In the genomic region with DNA sequence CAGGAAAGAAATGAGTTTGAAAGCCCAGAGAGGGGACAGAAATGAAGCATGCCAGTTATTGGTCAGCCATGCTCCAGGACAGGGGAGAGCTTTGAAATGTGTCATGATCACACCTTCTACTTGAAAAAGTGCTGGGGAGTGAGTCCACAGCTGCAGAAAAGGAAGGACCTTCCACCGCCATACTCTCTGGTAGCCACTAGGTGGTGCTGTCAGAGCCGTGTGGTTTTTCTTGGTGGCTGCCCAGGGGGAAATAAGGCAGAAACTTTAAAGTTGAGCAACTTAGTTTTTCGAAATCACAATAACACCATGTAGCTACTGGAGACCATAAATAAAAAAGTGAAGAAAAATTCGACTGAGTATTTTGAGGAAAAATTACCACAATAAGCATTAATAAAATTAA, we compare ENCODE assay signal across 8 mouse cellular contexts. TPM values are rescaled to one million over a fixed set of nuclear protein-coding genes. Genes with fewer than 3 reads are reported as not detected.
DNase-seq lines count a peak whose midpoint lies in the region; ATAC-seq and TF ChIP-seq lines count a peak whose summit lies in the region.

No protein-coding gene starts in this region.

- no peak overlapping the region for H3K27ac ChIP-seq in intestine, postnatal 0 days (ENCODE audit: low read depth, low read length)
- H3K27ac ChIP-seq in intestine, embryonic 15.5 days, result no peak overlapping the region

- peak; percentile 88 for TF ChIP-seq CTCF in intestine, postnatal 0 days (IDR thresholded peaks at IDR 0.05; ENCODE audit: low read depth)

- H3K9me3 ChIP-seq in intestine, postnatal 0 days (ENCODE audit: control insufficient read depth), result no peaks in the 10 kb centered on the region
- no peaks in the 10 kb centered on the region for H3K9me3 ChIP-seq in intestine, embryonic 15.5 days

- H3K4me1 ChIP-seq in intestine, postnatal 0 days (replicated peaks; ENCODE audit: control insufficient read depth, insufficient read depth, low read length), result no peaks in the 10 kb centered on the region
- H3K4me1 ChIP-seq in intestine, embryonic 15.5 days (replicated peaks), result no peaks in the 10 kb centered on the region

- no peaks in the 10 kb centered on the region for H3K36me3 ChIP-seq in intestine, postnatal 0 days (ENCODE audit: control insufficient read depth, insufficient read depth)
- H3K36me3 ChIP-seq in intestine, embryonic 15.5 days, result no peaks in the 10 kb centered on the region

- no peak overlapping the region for H3K4me2 ChIP-seq in intestine, postnatal 0 days (replicated peaks; ENCODE audit: low read depth)
- no peak overlapping the region for H3K4me2 ChIP-seq in intestine, embryonic 15.5 days (replicated peaks)

- DNase-seq in A20 (ENCODE audit: low read depth, low spot score), result peak; percentile 59
- peak; percentile 78 for DNase-seq in NIH3T3 (ENCODE audit: low read depth)
- peak; percentile 59 for DNase-seq in embryo, embryonic 10 days (ENCODE audit: low spot score)
- peak; percentile 10 to 58 for DNase-seq in kidney, postnatal 36 days
- DNase-seq in MN1 (ENCODE audit: low spot score), result no peak

- H3K4me3 ChIP-seq in intestine, postnatal 0 days (ENCODE audit: low read depth, low read length), result no peak overlapping the region
- H3K4me3 ChIP-seq in intestine, embryonic 15.5 days (replicated peaks), result no peak overlapping the region

- WGBS in intestine, postnatal 0 days, result 10% methylated on average over 4 of the region's 4 CpGs
- 13% methylated on average over 4 of the region's 4 CpGs for WGBS in intestine, embryonic 15.5 days

- ATAC-seq in intestine, postnatal 0 days, result no peak
- no peak for ATAC-seq in intestine, embryonic 15.5 days
- peak; percentile 89 for ATAC-seq in megakaryocyte-erythroid progenitor cell, adult 5-6 weeks (replicated peaks; ENCODE audit: low FRiP score, low TSS enrichment, poor library complexity, severe bottlenecking)

- H3K9ac ChIP-seq in intestine, postnatal 0 days (ENCODE audit: low read depth, low read length), result no peak overlapping the region
- H3K9ac ChIP-seq in intestine, embryonic 15.5 days, result no peak overlapping the region

- no peaks in the 10 kb centered on the region for H3K27me3 ChIP-seq in intestine, postnatal 0 days (replicated peaks; ENCODE audit: control insufficient read depth, insufficient read depth, low read length)
- H3K27me3 ChIP-seq in intestine, embryonic 15.5 days (replicated peaks), result no peaks in the 10 kb centered on the region

RNA-seq across cellular contexts. Expression of gene Gm12689, which starts 3.0 kb away (rescaled TPM):
- polyA plus RNA-seq in intestine, postnatal 0 days (2015; fragmentation: Nextera tagmentation; extraction: Ambion mirVana), result 0.22 and 0.33 TPM in 2 replicates
- 0.20 and 0.40 TPM in 2 replicates for polyA plus RNA-seq in intestine, embryonic 15.5 days (2015; fragmentation: Nextera tagmentation; extraction: Ambion mirVana)
- total RNA-seq in megakaryocyte-erythroid progenitor cell, adult 5-6 weeks (2014; fragmentation: Nextera tagmentation), result 1.8 TPM in 1 of 2 replicates, not detected in the other
- 0.69 TPM in 1 of 2 replicates, not detected in the other for total RNA-seq in megakaryocyte-erythroid progenitor cell, adult 5-6 weeks (2017)
